Mouse (Mus musculus): ENCODE data around the gene Fbxo39.
"Not testable (repeated sequence)": the region's sequence is repeated elsewhere in the genome, so short reads cannot be mapped to it uniquely, and the experiment has no call there.

Fbxo39 gene

DNA sequence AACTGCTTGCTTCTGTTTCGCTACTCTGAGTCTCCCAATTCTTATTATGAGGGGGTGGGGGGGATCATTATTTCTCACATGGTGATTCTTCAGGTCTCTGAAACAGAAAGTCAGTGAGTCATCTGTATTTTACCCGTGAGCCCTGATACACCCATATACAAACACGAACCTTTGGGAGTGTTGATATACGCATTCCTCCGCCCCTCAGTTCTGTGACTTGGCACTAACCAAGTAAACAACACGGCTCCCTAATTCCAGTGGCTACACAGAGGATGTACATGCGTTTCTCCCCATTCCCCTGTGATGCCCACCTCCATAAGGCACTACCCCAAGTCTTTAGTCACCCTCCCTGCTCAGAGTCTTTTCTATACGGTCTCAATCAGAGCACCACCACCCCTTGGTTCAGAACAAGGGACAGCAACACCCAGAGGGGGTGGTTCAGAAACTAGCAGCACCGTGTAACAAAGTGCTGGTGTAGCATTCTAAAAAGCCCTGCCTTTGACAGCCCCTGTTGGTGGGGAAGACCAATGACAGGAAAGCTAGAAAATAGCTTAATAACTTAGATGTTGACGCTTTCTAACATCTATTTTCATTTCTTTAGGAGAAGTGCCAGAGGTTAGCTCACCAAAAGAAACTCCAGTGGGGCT is 2.8 kb upstream of the Fbxo39 start:
- DNase-seq (ENCODE audit: extremely low spot score, low spot score): no peak

- no peak for DNase-seq (ENCODE audit: extremely low spot score, low spot score)
Measured at GRCm38 (mm10) chr11:72318026-72318425, 3.8 kb downstream of the Fbxo39 start.

- no peak for DNase-seq (ENCODE audit: extremely low spot score, low spot score)
Measured at GRCm38 (mm10) chr11:72324431-72324830, 10.2 kb downstream of the Fbxo39 start.

- DNase-seq (ENCODE audit: extremely low spot score, low spot score): no peak
Measured at GRCm38 (mm10) chr11:72325701-72326100, 11.5 kb downstream of the Fbxo39 start.

GRCm38 (mm10) chr11:72332951-72333667 is 18.9 kb downstream of the Fbxo39 start:
- no peak for DNase-seq (ENCODE audit: extremely low spot score, low spot score)

- no peak for DNase-seq (ENCODE audit: extremely low spot score, low spot score)
Measured at GRCm38 (mm10) chr11:72334653-72335052, 20.4 kb downstream of the Fbxo39 start.

DNA sequence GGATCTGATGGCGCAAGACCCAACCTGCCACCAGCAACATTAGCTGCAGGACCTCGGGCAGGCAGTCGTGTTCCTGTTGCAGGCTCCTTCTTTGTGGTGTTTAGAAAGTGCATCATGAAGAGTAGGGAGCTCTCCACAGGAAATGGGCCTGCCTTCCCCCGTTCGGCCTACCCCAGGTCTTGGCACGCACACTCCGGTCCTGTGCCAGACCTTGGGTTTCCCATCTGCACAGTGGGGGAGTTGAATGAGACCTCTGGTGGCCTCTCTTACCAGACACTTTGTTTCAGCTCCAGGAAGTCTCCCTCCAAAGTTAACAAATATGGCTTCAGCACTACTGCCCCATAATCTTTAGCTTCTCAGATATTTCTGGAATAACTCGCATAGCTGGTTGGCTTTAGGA is 22.5 kb downstream of the Fbxo39 start:
- DNase-seq (ENCODE audit: extremely low spot score, low spot score): no peak

GRCm38 (mm10) chr11:72338437-72338871 is 24.2 kb downstream of the Fbxo39 start:
- DNase-seq (ENCODE audit: extremely low spot score, low spot score): peak; percentile 17

- DNase-seq (ENCODE audit: extremely low spot score, low spot score): no peak
Measured at GRCm38 (mm10) chr11:72339716-72340115, 25.5 kb downstream of the Fbxo39 start.

DNA sequence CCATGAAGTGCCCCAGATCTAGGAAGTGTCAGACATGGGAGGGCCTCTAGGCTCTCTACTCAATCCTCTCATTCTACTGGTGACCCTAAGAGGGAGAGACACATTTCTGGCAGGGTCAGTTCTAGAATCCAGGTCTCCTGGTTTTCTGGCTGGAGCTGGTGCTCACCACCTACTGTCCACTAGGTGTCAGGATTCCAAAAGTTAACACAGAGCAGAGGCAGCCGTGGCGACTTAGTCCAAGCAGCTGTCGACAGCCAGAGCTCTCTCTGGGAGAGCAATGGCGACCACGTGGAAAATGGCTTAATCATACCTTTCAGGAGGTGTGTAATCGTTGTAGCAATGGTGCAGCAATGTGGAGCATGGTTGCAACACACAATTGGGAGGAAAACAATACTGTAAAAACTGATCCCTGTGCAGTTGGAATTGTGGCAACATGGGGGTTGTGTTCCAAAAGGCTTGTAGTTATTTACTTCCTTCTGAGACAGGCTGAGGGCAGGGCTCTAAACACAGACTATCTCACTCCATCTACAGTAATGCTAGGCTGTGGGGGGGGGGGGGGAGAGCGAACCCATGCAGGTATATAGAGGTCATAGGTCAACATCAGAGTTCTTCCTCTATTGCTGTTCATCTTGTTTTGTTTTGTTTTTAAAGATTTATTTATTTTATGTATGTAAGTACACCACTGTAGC is 28.4 kb downstream of the Fbxo39 start:
- peak; percentile 63 for DNase-seq (ENCODE audit: extremely low spot score, low spot score)

- not testable (repeated sequence) for DNase-seq (ENCODE audit: extremely low spot score, low spot score)
Measured at GRCm38 (mm10) chr11:72343238-72343625, 29.0 kb downstream of the Fbxo39 start.

GRCm38 (mm10) chr11:72343904-72344303 is 29.7 kb downstream of the Fbxo39 start:
- peak; percentile 51 for DNase-seq (ENCODE audit: extremely low spot score, low spot score)

- no peak for DNase-seq (ENCODE audit: extremely low spot score, low spot score)
Measured at GRCm38 (mm10) chr11:72344486-72344885, 30.2 kb downstream of the Fbxo39 start.

- no peak for DNase-seq (ENCODE audit: extremely low spot score, low spot score)
Measured at GRCm38 (mm10) chr11:72348563-72348962, 34.3 kb downstream of the Fbxo39 start.

DNA sequence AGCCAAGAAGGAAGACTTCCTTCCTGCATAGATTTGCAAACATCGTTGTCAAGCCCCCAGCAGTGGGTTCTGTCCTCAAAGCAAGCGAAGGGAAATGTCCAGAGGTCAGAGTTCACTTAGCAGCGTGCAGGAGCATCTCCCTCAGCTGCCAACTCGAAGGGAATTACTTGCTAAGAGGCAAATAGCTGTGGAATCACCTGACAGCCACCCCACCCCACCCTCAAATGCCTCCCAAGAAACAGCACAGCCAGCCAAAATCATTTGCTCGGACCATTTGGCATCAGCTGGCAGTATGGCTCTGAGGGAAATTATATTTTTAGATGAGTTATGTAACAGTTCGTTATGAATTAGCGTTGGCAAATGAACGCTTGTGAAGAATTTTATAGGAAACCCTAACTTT is 34.8 kb downstream of the Fbxo39 start:
- DNase-seq (ENCODE audit: extremely low spot score, low spot score): no peak

DNA sequence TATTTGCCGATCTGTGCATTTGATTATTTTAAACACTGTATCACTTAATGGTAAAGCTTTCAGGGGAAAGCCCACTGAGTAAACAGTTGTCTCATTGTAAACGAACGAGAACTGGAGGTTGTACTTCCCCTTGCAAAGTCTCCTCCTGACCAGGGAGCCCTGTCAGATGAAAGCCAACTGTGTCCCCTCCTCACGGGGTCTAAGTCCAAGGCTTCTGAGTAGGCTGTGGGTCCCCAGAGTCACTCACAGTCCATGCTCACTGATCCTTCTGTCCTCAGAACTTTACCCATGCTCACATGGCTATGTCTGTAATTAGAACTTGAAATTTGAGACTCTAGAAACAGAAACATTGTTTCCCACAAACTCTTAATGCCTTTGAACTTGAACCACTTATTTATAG is 35.4 kb downstream of the Fbxo39 start:
- DNase-seq (ENCODE audit: extremely low spot score, low spot score): no peak

- no peak for DNase-seq (ENCODE audit: extremely low spot score, low spot score)
Measured at GRCm38 (mm10) chr11:72352272-72352671, 38.0 kb downstream of the Fbxo39 start.

GRCm38 (mm10) chr11:72353186-72353585 is 38.9 kb downstream of the Fbxo39 start:
- DNase-seq (ENCODE audit: extremely low spot score, low spot score): no peak

DNA sequence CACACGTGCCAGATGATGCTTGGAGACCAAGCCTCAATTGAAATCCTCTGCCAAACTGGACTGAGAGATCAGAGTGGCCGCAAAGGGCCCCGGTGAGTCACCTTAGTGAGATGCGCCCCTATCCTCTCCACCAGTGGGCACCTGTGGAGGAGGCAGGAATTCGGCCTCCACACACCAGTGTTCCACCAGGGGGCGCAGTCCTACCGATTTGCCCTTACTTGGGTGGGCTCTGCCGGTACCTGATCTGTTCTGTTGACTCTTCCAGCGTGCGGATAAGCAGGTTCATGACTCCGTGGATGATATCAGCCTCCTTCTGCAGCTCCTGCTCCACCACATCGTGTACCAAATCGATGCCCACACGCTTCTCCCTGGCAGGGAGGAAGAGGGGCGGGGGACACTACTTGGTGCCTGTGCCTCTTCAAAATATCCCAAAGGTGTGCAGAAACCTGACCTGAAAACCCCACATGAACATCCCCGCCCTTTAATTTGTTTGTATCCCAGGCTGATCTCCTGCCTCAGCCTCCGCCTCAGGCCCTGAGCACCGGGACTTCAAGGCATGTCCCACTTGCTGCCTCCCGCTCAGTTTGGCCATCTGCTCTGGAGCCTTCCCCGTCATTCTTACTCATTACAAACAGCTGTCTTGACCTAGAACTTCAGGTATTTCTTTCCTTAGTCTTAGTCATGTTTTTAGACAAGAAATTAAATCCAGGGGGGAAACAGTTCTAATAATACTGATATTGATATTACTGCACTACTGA is 40.9 kb downstream of the Fbxo39 start:
- peak; percentile 89 for DNase-seq (ENCODE audit: extremely low spot score, low spot score)

DNA sequence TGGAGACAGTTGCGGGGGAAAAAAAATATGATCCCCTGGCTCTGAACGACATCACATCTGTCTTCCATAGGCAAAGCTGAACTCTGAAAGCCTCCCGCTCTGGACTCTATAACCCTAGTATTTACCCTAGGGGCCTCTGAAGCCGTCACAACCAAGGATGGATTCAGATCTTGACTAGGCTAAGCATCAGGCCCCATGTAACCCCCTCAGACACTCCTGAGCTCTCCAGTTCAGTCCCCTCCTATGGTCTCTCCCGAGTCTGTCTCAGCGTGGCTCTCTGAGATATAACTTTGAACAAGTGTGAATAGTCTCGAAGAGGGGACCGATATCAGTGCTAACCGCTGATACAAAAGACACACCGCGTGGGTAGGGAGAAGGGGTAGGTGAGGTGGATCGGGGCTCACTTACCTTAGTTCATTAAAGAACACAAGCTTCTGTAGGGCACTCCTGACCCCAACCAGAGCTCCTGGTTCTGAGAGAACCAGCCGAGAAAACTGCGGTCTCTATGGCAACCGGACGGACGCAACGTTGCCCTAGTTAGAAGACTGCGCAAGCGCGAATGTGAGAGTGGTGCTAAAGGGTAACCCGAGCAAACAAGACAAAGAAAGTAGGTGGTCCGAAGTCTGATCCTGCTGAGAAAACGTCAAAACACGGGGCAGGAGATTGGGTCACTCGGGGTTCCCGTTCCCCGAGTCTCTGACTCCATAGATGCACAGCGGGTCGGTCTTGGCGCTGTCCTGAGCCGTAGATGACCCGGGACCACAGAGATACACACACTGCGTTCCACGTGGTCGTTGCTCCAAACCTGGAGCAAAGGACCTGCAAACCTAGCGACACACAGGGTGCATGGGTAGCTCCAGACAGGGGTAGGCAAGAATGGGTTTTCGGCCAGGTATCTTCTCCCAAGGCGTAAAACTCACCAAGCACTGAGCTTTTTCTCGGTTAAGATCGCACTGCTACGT is 47.4 kb downstream of the Fbxo39 start:
- DNase-seq (ENCODE audit: extremely low spot score, low spot score): peak; percentile 86

GRCm38 (mm10) chr11:72362347-72362741 is 48.1 kb downstream of the Fbxo39 start, which contains the start of gene Tekt1:
TSS of gene Tekt1 (minus strand) at chr11:72362442.
- DNase-seq (ENCODE audit: extremely low spot score, low spot score): no peak

All from neural tube, embryonic 10.5 days (tissue).